Mouse (Mus musculus): ENCODE results near the gene Rnf141. TPM values are rescaled to one million over a fixed set of nuclear protein-coding genes. Genes with fewer than 3 reads are reported as not detected.

Rnf141 gene
- polyA plus RNA-seq, 1 experiment = 1.8 TPM

- peaks cover 33% of the 10 kb centered on the region for H3K4me1 ChIP-seq
- H3K36me3 ChIP-seq (replicated peaks; ENCODE audit: low read length) = peaks cover 82% of the 10 kb centered on the region
- peaks cover 25% of the 10 kb centered on the region for H3K27me3 ChIP-seq (replicated peaks)
- H3K4me3 ChIP-seq (replicated peaks) = no peak overlapping the region
- TF ChIP-seq FLI1 (IDR thresholded peaks at IDR 0.05; ENCODE audit: low read length) = no peak
- no peak for TF ChIP-seq GATA1 (IDR thresholded peaks at IDR 0.05; ENCODE audit: borderline replicate concordance, low read length)
- H3K9me3 ChIP-seq = no peaks in the 10 kb centered on the region
Observed at GRCm38 (mm10) chr7:110804266-110804665, 40.0 kb downstream of the Rnf141 start.

DNA sequence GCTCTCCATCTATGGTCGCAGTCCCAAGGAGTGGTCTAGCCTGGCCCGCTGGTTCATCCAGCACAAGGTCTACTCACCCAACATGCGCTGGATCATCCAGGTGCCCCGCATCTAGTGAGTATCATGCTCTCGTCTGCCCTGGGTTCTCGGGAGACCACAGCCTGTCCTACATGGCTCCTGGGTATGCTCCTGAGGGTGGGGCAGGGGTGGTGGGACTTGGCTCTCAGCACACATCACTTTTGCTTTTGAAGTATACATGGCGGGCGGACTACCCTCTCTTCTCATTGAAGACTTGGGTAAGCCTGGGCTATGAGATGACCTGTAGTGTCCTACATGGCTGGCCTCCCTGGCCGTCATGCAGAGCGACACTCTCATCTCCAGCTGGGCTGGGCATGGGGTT lies 41.1 kb downstream of the Rnf141 start:
- no peak overlapping the region for H3K4me3 ChIP-seq (replicated peaks)
- H3K9me3 ChIP-seq = no peaks in the 10 kb centered on the region
- H3K27me3 ChIP-seq (replicated peaks) = peaks cover 28% of the 10 kb centered on the region
- TF ChIP-seq FLI1 (IDR thresholded peaks at IDR 0.05; ENCODE audit: low read length) = no peak
- TF ChIP-seq GATA1 (IDR thresholded peaks at IDR 0.05; ENCODE audit: borderline replicate concordance, low read length) = no peak
- H3K36me3 ChIP-seq (replicated peaks; ENCODE audit: low read length) = peaks cover 75% of the 10 kb centered on the region
- H3K4me1 ChIP-seq = peaks cover 35% of the 10 kb centered on the region

- Histone ChIP-seq H3K4me1 (peaks cover 32% of the 10 kb centered on the region), H3K27me3 (replicated peaks) (peaks cover 43% of the 10 kb centered on the region), H3K4me3 (replicated peaks) (no peak overlapping the region), H3K36me3 (replicated peaks; ENCODE audit: low read length) (peaks cover 75% of the 10 kb centered on the region), H3K9me3 (no peaks in the 10 kb centered on the region)
- no peak for TF ChIP-seq GATA1 (IDR thresholded peaks at IDR 0.05; ENCODE audit: borderline replicate concordance, low read length)
- no peak for TF ChIP-seq FLI1 (IDR thresholded peaks at IDR 0.05; ENCODE audit: low read length)
Observed at GRCm38 (mm10) chr7:110801028-110801427, 43.2 kb downstream of the Rnf141 start.

DNA sequence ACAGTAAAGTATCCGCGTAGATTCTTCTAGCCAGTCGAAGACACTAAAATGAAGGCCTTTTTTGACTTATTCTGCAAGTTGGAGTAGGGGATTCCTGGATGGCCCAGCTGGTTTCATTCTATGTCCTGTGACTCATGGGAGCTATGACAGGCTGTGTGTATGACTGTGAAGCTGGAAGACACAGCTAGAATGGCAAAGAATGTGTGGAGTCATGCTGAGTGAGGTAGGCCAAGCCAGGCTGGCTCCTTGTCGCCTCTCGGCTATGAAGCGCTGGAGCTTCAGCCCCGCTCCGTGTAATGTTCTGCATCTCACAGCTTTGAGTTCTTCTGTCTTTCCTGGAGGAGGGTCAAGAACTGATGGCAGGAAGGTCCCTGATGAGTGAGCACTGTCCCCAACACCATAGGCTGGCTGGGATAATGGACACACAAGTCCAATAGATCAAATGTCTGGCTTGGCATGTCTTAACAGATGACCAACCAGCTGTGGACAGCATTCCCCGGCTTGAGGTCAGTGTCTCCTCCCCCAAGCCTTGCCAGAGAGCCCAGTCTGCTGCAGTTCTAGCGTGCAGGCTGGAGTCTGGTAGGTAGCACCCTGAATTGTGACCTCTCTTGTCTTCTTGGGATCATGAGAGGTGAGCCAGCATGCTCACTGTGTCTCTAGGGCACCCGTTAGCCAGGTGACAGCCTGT lies 46.4 kb downstream of the Rnf141 start:
- peaks cover 59% of the 10 kb centered on the region for H3K36me3 ChIP-seq (replicated peaks; ENCODE audit: low read length)
- H3K9me3 ChIP-seq = no peaks in the 10 kb centered on the region
- TF ChIP-seq GATA1 (IDR thresholded peaks at IDR 0.05; ENCODE audit: borderline replicate concordance, low read length) = no peak
- no peak for TF ChIP-seq FLI1 (IDR thresholded peaks at IDR 0.05; ENCODE audit: low read length)
- H3K4me1 ChIP-seq = peaks cover 25% of the 10 kb centered on the region
- H3K27me3 ChIP-seq (replicated peaks) = peaks cover 55% of the 10 kb centered on the region
- no peak overlapping the region for H3K4me3 ChIP-seq (replicated peaks)

- Histone ChIP-seq H3K4me1 (peaks cover 25% of the 10 kb centered on the region), H3K4me3 (replicated peaks) (no peak overlapping the region), H3K36me3 (replicated peaks; ENCODE audit: low read length) (peaks cover 58% of the 10 kb centered on the region), H3K27me3 (replicated peaks) (peaks cover 62% of the 10 kb centered on the region), H3K9me3 (no peaks in the 10 kb centered on the region)
- no peak for TF ChIP-seq GATA1 (IDR thresholded peaks at IDR 0.05; ENCODE audit: borderline replicate concordance, low read length)
Observed at GRCm38 (mm10) chr7:110796367-110797051, 47.7 kb downstream of the Rnf141 start.

DNA sequence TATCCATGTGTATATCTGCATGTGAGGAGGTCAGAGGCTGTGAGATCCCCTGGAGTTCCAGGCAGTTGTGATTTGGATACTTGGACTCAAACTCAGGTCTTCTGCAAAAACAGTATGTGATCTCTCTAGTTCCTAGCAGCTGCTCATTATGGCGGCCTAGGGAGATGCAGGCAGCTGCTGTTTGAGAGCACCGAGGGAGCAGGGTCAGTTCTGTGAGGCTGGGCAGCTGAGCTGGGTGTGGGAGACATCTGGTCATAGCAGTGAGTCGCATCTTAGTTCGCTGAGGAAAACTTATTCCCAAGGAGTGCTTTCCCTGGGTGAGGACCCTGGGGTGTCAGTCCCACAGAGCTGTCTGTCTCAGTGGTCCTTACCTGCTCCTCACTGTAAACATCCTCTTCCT lies 49.5 kb downstream of the Rnf141 start:
- Histone ChIP-seq H3K9me3 (no peaks in the 10 kb centered on the region), H3K36me3 (replicated peaks; ENCODE audit: low read length) (peaks cover 64% of the 10 kb centered on the region), H3K27me3 (replicated peaks) (peaks cover 75% of the 10 kb centered on the region), H3K4me1 (peaks cover 15% of the 10 kb centered on the region), H3K4me3 (replicated peaks) (no peak overlapping the region)
- no peak for TF ChIP-seq GATA1 (IDR thresholded peaks at IDR 0.05; ENCODE audit: borderline replicate concordance, low read length)
- TF ChIP-seq FLI1 (IDR thresholded peaks at IDR 0.05; ENCODE audit: low read length) = no peak

- H3K4me1 ChIP-seq = peaks cover 13% of the 10 kb centered on the region
- peaks cover 87% of the 10 kb centered on the region for H3K27me3 ChIP-seq (replicated peaks)
- no peaks in the 10 kb centered on the region for H3K9me3 ChIP-seq
- TF ChIP-seq FLI1 (IDR thresholded peaks at IDR 0.05; ENCODE audit: low read length) (no peak), GATA1 (IDR thresholded peaks at IDR 0.05; ENCODE audit: borderline replicate concordance, low read length) (no peak)
- no peak overlapping the region for H3K4me3 ChIP-seq (replicated peaks)
- peaks cover 69% of the 10 kb centered on the region for H3K36me3 ChIP-seq (replicated peaks; ENCODE audit: low read length)
Observed at GRCm38 (mm10) chr7:110792834-110793233, 51.4 kb downstream of the Rnf141 start.

DNA sequence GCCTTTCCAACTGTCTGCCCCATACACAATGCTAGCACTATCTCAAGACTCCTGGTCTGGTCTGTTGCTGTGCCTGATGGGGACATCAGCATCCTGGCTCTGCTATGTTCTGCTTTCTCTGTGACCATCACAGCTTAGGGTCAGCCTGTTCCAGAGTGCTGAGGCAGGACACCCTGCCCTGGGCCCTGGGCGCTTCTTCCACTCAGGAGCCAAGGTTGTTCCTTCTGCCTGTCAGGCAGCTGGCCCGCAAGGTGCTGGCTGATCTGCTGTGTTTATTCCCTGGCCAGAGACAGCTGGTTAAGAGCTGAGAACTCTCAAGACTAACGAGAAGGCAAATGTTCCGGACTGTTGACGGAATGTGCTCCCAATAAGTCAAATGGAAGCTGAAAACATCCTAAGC lies 52.1 kb downstream of the Rnf141 start:
- H3K36me3 ChIP-seq (replicated peaks; ENCODE audit: low read length) = peaks cover 63% of the 10 kb centered on the region
- peaks cover 85% of the 10 kb centered on the region for H3K27me3 ChIP-seq (replicated peaks)
- TF ChIP-seq GATA1 (IDR thresholded peaks at IDR 0.05; ENCODE audit: borderline replicate concordance, low read length) (no peak), FLI1 (IDR thresholded peaks at IDR 0.05; ENCODE audit: low read length) (no peak)
- peaks cover 17% of the 10 kb centered on the region for H3K4me1 ChIP-seq
- H3K9me3 ChIP-seq = no peaks in the 10 kb centered on the region
- H3K4me3 ChIP-seq (replicated peaks) = no peak overlapping the region

GRCm38 (mm10) chr7:110790878-110791277 lies 53.4 kb downstream of the Rnf141 start:
- H3K4me1 ChIP-seq = peaks cover 22% of the 10 kb centered on the region
- peaks cover 86% of the 10 kb centered on the region for H3K27me3 ChIP-seq (replicated peaks)
- H3K4me3 ChIP-seq (replicated peaks) = no peak overlapping the region
- H3K9me3 ChIP-seq = no peaks in the 10 kb centered on the region
- H3K36me3 ChIP-seq (replicated peaks; ENCODE audit: low read length) = peaks cover 55% of the 10 kb centered on the region
- TF ChIP-seq GATA1 (IDR thresholded peaks at IDR 0.05; ENCODE audit: borderline replicate concordance, low read length) (no peak), FLI1 (IDR thresholded peaks at IDR 0.05; ENCODE audit: low read length) (no peak)

DNA sequence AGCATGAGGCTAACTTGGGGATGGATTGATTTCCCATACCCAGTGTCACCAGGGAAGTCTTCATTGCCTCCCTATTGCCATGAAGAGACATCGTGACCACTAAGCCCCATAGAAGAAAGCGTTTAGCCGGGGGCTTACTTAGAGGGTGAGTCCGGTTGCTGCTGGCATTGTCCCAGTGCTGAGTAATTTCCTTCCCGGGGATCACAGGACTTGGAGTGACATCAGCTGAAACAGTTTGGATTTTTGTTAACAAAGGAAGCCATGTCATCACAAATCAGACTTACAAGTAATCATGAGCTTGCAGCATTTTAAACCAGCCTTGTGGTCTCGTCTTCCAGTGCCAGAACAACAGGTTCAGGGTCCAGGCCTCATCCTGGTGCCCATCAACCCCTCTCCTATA lies 56.9 kb downstream of the Rnf141 start:
- no peak overlapping the region for H3K4me3 ChIP-seq (replicated peaks)
- no peaks in the 10 kb centered on the region for H3K9me3 ChIP-seq
- TF ChIP-seq FLI1 (IDR thresholded peaks at IDR 0.05; ENCODE audit: low read length) = no peak
- no peak for TF ChIP-seq GATA1 (IDR thresholded peaks at IDR 0.05; ENCODE audit: borderline replicate concordance, low read length)
- H3K27me3 ChIP-seq (replicated peaks) = peaks cover 70% of the 10 kb centered on the region
- H3K4me1 ChIP-seq = peaks cover 24% of the 10 kb centered on the region
- peaks cover 37% of the 10 kb centered on the region for H3K36me3 ChIP-seq (replicated peaks; ENCODE audit: low read length)

Measured in megakaryocyte, embryonic 14.5 days (primary cell).